Mouse (Mus musculus) forebrain, embryonic 12.5 days (tissue): ENCODE measurements around the gene 2610008E11Rik. TPM values are rescaled to one million over a fixed set of nuclear protein-coding genes. Genes with fewer than 3 reads are reported as not detected.
"Not testable (repeated sequence)": the region's sequence is repeated elsewhere in the genome, so short reads cannot be mapped to it uniquely, and the experiment has no call there.

ENCODE experiments used
- ATAC-seq: fragments of 200-750 bp; cut with Nextera tagmentation; 2 replicates; pipeline ENCODE4 v1.8.0; 2017; ENCODE audit warnings: moderate TSS enrichment; ENCODE audit not compliant: low FRiP score
- H3K27ac ChIP-seq: fragments of 300-500 bp; sonication (generic); 2 replicates; pipeline ENCODE4 v1.5.1; 2016; ENCODE audit warnings: mild to moderate bottlenecking
- H3K27me3 ChIP-seq: fragments of 300-500 bp; sonication (generic); 2 replicates; pipeline ENCODE4 v1.6.1; 2016; ENCODE audit warnings: mild to moderate bottlenecking
- H3K36me3 ChIP-seq: fragments of 300-500 bp; sonication (generic); replicated peaks from 2 replicates; pipeline ENCODE4 v1.6.1; 2016; ENCODE audit warnings: mild to moderate bottlenecking
- H3K4me1 ChIP-seq: fragments of 300-500 bp; sonication (generic); 2 replicates; pipeline ENCODE4 v1.6.1; 2016
- H3K4me2 ChIP-seq: fragments of 300-500 bp; sonication (generic); 2 replicates; pipeline ENCODE4 v1.6.1; 2016; ENCODE audit warnings: mild to moderate bottlenecking, moderate library complexity
- H3K4me3 ChIP-seq: fragments of 300-500 bp; sonication (generic); replicated peaks from 2 replicates; pipeline ENCODE4 v1.5.1; 2016; ENCODE audit warnings: mild to moderate bottlenecking
- H3K9ac ChIP-seq: fragments of 300-500 bp; sonication (generic); 2 replicates; pipeline ENCODE4 v1.6.1; 2016; ENCODE audit warnings: mild to moderate bottlenecking
- H3K9me3 ChIP-seq: fragments of 300-500 bp; sonication (generic); 2 replicates; pipeline ENCODE4 v1.6.1; 2016
- WGBS: fragments of 180-500 bp; shearing (Covaris S2); methylation state at CpG from one replicate; pipeline ENCODE4 v1.1.7; 2016; 5-methylcytosine and 5-hydroxymethylcytosine counted together
- polyA plus RNA-seq: library from polyadenylated mRNA; unstranded; fragments of >200 nt; fragmentation: Nextera tagmentation; extraction: Ambion mirVana; gene quantifications from 2 replicates; pipeline ENCODE4 v1.2.1, GENCODE M21; 2016

2610008E11Rik gene
- polyA plus RNA-seq, result 45.7 and 47.7 TPM in 2 replicates

DNA sequence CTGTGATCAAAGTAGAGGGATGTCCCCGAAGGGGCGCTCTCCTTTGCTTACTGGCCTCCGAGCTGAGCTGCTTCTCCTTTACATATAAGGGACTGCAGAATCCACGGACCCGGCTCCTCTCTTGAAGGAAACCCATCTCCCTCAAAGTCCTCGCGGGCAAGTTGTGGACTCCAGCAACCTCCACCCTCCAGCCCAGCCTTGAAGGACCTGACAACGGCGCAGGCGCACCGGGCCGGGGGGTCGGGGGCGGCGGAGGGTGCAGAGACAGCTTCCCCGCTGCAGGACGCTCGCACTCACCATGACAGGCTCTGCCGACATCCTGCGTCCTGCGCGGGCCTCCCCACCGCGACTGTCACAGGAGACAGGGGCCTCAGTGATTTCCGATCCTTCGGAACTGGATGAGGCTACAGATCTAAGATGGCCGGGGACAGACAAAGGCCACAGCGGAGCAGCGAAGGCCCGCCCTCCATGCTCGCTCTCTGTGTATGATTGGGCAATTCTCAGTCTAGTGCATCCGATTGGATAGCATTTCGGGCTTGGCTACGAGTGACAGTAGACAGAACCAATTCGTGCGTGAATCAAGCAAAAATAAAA lies at the start of gene 2610008E11Rik:
2610008E11Rik (minus strand) TSS at position 440 of the 594 bp plus-strand sequence.
- Histone ChIP-seq H3K36me3 (peaks cover 16% of the 10 kb centered on the region), H3K27me3 (no peaks in the 10 kb centered on the region), H3K4me2 (peak within 1 kb of the TSS; percentile 66), H3K9ac (peak within 1 kb of the TSS; percentile 91), H3K4me1 (peaks cover 26% of the 10 kb centered on the region), H3K9me3 (no peaks in the 10 kb centered on the region), H3K27ac (peak within 1 kb of the TSS; percentile 97), H3K4me3 (peak within 1 kb of the TSS; percentile 83)
- 0% methylated on average over 36 of the region's 36 CpGs for WGBS
- ATAC-seq, result peak; percentile 100

DNA sequence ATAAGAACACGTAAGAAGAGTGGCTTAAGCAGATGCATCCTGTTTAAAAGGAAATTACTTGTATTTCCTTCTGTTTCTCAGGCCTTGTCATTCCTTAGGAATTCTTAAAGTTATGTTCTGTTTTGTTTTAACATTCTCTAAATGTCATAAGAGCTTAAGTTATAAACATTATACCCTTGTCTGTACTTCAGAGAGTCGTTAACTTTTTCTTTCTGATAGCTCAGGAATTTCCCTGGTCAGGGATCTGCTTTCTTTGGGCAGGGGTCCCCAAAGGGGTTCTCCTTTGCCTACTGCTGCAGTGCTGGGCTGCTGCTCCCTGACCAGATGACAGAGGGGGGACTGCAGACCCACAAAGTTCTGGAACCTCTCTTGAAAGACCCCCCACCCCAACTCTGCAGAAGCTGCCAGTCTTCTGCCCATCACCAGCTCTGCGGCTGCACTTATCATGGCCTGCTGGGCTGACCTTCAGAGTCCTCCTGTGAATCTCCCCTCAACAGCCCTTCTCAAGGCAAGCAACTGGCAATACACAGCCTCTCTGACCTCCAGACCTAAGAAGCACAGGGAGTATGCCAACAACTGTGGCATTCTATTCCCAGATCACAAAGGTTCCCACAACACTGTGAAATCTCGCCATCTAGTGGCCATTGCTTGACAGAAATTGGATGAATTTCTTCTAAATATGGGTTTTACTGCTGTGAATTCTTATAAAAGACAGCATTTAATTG lies 18.9 kb upstream of the 2610008E11Rik start:
- no peaks in the 10 kb centered on the region for H3K9me3 ChIP-seq
- no peaks in the 10 kb centered on the region for H3K4me1 ChIP-seq
- H3K27me3 ChIP-seq, result no peaks in the 10 kb centered on the region
- WGBS, result 57% methylated on average over 4 of the region's 4 CpGs
- no peak overlapping the region for H3K27ac ChIP-seq
- H3K9ac ChIP-seq, result no peak overlapping the region
- H3K4me3 ChIP-seq, result no peak overlapping the region
- H3K4me2 ChIP-seq, result no peak overlapping the region
- peak; percentile 73; the same call in 1 of the 2 replicates for ATAC-seq
- no peaks in the 10 kb centered on the region for H3K36me3 ChIP-seq

DNA sequence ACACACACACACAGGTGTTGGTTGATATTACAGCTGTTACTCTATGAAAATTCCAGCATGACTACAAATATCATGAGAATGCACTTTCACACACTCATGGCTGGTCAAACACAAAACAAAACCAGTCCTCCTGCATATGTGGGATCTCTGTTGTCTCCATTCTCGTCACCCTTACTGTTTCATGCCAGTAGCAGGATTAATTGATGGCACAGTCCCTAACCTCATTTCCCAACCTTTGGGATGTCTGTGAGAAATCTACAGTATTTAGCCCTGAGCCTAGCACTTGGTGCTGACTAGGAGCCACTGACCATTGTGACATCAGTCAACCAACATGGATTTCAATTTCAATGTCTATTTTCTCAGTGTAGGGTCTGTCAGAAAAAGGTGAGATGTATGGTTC lies 17.7 kb upstream of the 2610008E11Rik start:
- H3K4me3 ChIP-seq, result no peak overlapping the region
- no peak overlapping the region for H3K27ac ChIP-seq
- H3K27me3 ChIP-seq, result no peaks in the 10 kb centered on the region
- no peak overlapping the region for H3K4me2 ChIP-seq
- H3K9ac ChIP-seq, result no peak overlapping the region
- H3K36me3 ChIP-seq, result no peaks in the 10 kb centered on the region
- no peaks in the 10 kb centered on the region for H3K9me3 ChIP-seq
- no peak for ATAC-seq
- no peaks in the 10 kb centered on the region for H3K4me1 ChIP-seq
- 76% methylated on average over 1 of the region's 1 CpGs for WGBS

DNA sequence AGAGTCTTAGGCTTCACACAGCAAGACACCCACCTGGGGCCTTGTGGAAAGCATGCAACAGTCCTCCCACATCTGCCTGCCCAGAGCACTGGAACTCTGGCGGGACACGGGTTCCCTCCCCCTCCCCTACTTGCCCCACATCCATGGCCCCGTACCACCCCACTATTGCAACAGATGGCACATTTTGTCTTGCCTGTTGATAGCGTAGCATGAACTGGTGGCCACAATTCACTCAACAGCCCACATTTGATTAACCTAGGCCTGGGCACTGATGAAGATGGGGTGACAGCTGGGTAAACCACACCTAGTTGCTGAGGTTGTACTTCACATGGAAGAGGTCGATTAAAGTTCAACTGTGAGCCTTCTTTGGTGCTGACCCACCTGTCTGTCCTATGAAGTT lies 13.1 kb upstream of the 2610008E11Rik start:
- no peak for ATAC-seq
- Histone ChIP-seq H3K9me3 (no peaks in the 10 kb centered on the region), H3K4me3 (no peak overlapping the region), H3K4me2 (no peak overlapping the region), H3K36me3 (no peaks in the 10 kb centered on the region), H3K9ac (no peak overlapping the region), H3K27me3 (no peaks in the 10 kb centered on the region), H3K4me1 (no peaks in the 10 kb centered on the region), H3K27ac (no peak overlapping the region)
- WGBS, result 90% methylated on average over 5 of the region's 5 CpGs

DNA sequence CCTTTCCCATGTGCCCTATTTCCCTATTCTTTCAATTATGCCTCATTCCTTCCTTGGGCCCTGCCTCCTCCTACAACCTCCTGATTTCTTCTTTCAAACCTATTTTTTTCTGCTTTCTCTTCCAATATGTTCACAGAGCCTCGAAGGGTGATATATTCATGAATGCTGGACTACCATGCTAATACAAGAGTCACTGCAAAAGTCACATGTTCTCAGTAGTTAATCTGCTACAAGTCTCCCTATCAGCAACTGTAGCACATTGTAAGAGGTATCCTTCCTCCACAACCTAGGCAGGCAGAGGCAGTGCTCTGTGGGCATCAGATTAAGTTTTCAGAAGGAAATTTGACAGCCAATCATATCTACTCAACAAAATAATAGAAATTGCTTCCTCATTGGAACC lies 11.8 kb upstream of the 2610008E11Rik start:
- H3K4me1 ChIP-seq, result no peaks in the 10 kb centered on the region
- 77% methylated on average over 1 of the region's 1 CpGs for WGBS

DNA sequence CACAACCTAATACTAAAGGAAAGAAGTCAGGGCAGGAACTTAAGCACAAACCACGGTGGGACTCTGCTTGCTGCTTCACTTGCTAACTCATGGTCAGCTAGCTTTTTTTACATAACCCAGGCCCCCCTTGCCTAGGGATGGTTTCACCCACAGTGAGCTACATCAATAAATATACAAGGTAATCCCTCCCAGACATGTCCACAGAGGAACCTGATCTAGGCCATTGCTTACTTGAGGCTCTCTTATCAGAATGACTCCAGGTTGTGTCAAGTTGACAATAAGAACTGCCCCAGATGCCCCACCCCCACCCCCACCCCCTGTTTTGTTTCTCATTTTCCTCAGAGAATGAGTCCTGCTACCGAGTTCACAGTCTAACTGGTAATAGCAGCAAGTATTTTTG lies 10.1 kb upstream of the 2610008E11Rik start:
- H3K9ac ChIP-seq, result no peak overlapping the region
- 72% methylated on average over 2 of the region's 2 CpGs for WGBS

More for the DNA sequence above, 11.8 kb upstream of the 2610008E11Rik start:
- H3K36me3 ChIP-seq, result no peaks in the 10 kb centered on the region
- H3K4me2 ChIP-seq, result no peak overlapping the region
- H3K9me3 ChIP-seq, result no peaks in the 10 kb centered on the region
- no peaks in the 10 kb centered on the region for H3K27me3 ChIP-seq
- H3K27ac ChIP-seq, result no peak overlapping the region
- no peak for ATAC-seq
- no peak overlapping the region for H3K9ac ChIP-seq
- H3K4me3 ChIP-seq, result no peak overlapping the region

DNA sequence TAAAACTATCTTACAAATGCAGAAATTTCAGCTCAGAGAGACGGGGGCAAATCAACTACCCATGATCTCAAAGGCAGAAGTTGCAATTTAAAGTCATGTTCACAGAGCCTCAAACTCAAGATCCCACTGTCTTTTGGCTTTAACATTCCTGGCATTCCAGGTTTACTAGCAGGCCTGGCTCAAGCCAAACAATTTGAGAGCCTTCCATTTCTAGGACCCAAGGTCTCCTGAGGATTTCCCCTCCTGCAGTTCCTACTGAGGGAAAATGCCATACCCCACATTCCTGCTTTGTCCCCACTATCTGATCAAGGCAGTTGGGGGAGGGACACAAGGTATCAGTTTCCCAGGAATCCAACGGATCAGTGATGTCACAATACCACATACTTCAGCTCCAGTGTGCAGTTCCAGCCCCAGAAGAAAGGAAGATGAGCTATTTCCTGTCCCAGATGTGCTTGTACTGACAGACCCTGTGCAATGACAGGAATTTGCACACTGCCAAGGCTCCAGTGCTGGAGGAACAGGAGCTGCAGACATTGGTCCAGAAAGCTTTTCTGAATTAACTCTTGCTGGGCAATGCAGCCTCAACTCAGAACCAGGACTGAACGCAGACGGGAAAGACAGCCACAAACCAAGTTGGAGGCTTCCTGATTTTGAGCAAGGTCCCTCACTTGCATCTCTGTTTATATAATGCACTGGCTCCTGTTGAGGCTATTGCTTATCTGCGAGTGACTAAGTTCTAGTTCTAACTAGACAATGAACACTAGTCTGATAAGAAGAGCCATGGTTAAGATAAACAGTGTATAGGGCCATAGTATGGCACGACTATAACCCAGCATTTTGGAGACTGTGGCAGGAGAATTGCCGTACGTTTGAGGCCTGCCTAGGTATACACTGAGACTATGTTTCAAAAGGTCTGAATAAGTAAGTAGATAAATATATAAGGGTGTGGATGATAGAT lies 9.2 kb upstream of the 2610008E11Rik start:
- Histone ChIP-seq H3K9me3 (no peaks in the 10 kb centered on the region), H3K4me2 (no peak overlapping the region), H3K4me3 (no peak overlapping the region), H3K27me3 (no peaks in the 10 kb centered on the region), H3K27ac (no peak overlapping the region), H3K9ac (no peak overlapping the region), H3K4me1 (no peaks in the 10 kb centered on the region), H3K36me3 (no peaks in the 10 kb centered on the region)
- ATAC-seq, result no peak
- WGBS, result 74% methylated on average over 8 of the region's 8 CpGs

More for the DNA sequence above, 10.1 kb upstream of the 2610008E11Rik start:
- no peaks in the 10 kb centered on the region for H3K27me3 ChIP-seq
- H3K4me3 ChIP-seq, result no peak overlapping the region
- H3K36me3 ChIP-seq, result no peaks in the 10 kb centered on the region
- ATAC-seq, result no peak
- H3K4me2 ChIP-seq, result no peak overlapping the region
- no peak overlapping the region for H3K27ac ChIP-seq
- H3K4me1 ChIP-seq, result no peaks in the 10 kb centered on the region
- no peaks in the 10 kb centered on the region for H3K9me3 ChIP-seq

DNA sequence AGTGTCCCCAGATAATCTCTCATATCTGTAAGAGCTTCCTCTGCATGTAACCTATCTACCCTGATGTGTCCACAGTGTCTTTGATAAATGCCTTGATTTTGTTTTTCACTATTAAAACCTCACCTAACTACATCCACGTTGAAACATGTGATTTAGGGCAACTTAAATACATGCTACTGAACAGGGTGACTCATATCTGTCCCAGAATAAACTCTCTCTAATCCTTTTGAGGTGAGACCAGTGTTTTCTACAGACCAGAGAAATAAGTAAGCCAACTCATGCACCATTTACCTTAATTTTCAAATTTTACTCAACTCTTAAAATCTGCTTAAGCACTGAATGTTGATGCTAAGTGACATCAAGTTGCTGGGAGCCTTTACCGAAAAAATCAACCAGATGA lies 694 bp downstream of the 2610008E11Rik start:
- peak overlapping the region; percentile 66 for H3K4me2 ChIP-seq
- H3K27ac ChIP-seq, result peak overlapping the region; percentile 97; the same call in 1 of the 2 replicates
- H3K4me1 ChIP-seq, result peaks cover 26% of the 10 kb centered on the region
- H3K27me3 ChIP-seq, result no peaks in the 10 kb centered on the region
- H3K4me3 ChIP-seq, result peak overlapping the region; percentile 83
- H3K36me3 ChIP-seq, result peaks cover 22% of the 10 kb centered on the region
- no peak for ATAC-seq
- peak overlapping the region; percentile 91 for H3K9ac ChIP-seq
- H3K9me3 ChIP-seq, result no peaks in the 10 kb centered on the region
- WGBS, result 7% methylated on average over 2 of the region's 2 CpGs

DNA sequence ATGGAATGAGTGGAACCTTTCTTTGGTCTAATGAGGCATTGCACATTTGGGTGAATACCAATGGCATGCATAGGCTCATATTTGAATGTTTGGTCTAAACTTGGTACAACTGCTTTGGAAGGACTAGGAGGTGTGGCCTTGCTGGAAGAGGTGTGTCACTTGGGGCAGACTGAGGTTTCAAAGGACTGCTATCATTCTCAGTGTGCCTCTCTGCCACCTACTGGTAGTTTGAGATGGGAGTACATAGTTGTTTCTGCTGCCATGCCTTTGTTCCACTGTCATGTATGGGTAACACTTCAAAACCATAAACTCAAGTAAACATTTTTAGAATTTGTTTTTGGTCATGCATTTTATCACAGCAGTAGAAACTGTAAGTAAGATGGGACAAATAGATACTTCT lies 5.7 kb downstream of the 2610008E11Rik start:
- H3K4me3 ChIP-seq, result no peak overlapping the region
- no peak overlapping the region for H3K27ac ChIP-seq
- no peaks in the 10 kb centered on the region for H3K27me3 ChIP-seq
- H3K36me3 ChIP-seq, result peaks cover 68% of the 10 kb centered on the region
- H3K4me1 ChIP-seq, result peaks cover 26% of the 10 kb centered on the region
- H3K4me2 ChIP-seq, result no peak overlapping the region
- H3K9me3 ChIP-seq, result no peaks in the 10 kb centered on the region
- H3K9ac ChIP-seq, result no peak overlapping the region
- ATAC-seq, result no peak

DNA sequence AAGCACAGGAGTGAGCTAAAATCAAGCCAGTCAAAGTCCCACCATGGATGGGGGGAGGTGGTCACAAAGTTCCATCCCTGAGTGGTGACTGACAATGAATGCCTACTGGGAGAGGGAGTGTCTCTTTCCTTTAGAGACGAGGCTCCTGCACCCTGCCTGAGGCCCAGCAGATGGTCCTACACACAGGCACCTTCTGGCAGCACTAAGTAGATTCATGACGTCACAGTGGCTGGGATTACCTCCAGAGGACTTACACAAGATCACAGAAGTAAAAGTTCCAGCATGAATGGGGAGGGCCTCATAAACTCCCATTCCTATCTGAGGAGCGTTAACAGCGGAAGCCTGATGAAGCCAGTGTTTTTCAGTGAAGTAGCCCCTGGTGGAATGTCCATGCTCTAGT lies 8.4 kb downstream of the 2610008E11Rik start:
- no peak overlapping the region for H3K9ac ChIP-seq
- H3K4me3 ChIP-seq, result no peak overlapping the region
- no peak overlapping the region for H3K4me2 ChIP-seq
- no peaks in the 10 kb centered on the region for H3K27me3 ChIP-seq
- no peak overlapping the region for H3K27ac ChIP-seq
- no peaks in the 10 kb centered on the region for H3K4me1 ChIP-seq
- H3K36me3 ChIP-seq, result peaks cover 69% of the 10 kb centered on the region
- no peaks in the 10 kb centered on the region for H3K9me3 ChIP-seq
- WGBS, result 70% methylated on average over 4 of the region's 4 CpGs
- no peak for ATAC-seq

DNA sequence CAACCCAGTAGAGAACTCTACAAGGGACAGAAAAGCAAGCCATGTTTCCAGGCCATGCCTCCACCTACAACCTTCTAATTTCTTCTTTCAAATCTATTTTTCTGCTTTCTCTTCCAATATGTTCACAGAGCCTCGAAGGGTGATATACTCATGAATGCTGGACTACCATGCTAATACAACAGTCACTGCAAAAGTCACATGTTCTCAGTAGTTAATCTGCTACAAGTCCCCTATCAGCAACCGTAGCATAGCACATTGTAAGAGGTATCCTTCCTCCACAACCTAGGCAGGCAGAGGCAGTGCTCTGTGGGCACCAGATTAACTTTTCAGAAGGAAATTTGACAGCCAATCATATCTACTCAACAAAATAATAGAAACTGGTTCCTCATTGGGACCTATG lies 10.8 kb downstream of the 2610008E11Rik start:
- no peaks in the 10 kb centered on the region for H3K4me1 ChIP-seq
- H3K27me3 ChIP-seq, result no peaks in the 10 kb centered on the region
- WGBS, result 97% methylated on average over 2 of the region's 2 CpGs
- H3K36me3 ChIP-seq, result peaks cover 50% of the 10 kb centered on the region
- no peak for ATAC-seq
- H3K4me2 ChIP-seq, result no peak overlapping the region
- no peak overlapping the region for H3K9ac ChIP-seq
- no peak overlapping the region for H3K4me3 ChIP-seq
- H3K9me3 ChIP-seq, result no peaks in the 10 kb centered on the region
- H3K27ac ChIP-seq, result no peak overlapping the region

DNA sequence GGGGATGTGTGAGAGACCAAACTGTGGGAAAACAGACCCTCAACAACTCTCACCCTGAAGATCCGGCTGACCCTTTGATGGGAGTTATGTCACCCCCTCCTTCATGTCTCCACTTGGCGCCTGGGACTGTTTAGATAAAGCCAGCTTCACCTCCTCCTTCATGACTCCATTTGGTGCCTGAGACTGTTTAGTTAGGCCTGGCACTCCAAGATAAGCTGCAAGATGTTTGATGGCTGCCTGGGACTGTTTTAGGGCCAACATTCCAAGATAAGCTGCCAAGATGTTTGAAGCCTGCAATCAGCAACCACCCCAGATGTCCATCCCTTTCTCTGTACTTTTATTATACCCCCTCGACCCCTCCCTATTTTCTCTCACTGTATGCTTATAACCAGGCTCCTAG lies 40.0 kb downstream of the 2610008E11Rik start:
- H3K4me1 ChIP-seq, H3K9me3 ChIP-seq, H3K27ac ChIP-seq, H3K4me3 ChIP-seq, H3K9ac ChIP-seq, H3K27me3 ChIP-seq, H3K4me2 ChIP-seq, ATAC-seq: not testable (repeated sequence)
- peaks cover 34% of the 10 kb centered on the region for H3K36me3 ChIP-seq
- WGBS, result 88% methylated on average over 3 of the region's 3 CpGs
